Mouse (Mus musculus): Measurements from ENCODE around the gene Pygo2.
"Not testable (repeated sequence)": the region's sequence is repeated elsewhere in the genome, so short reads cannot be mapped to it uniquely, and the experiment has no call there.

Pygo2 gene

DNA sequence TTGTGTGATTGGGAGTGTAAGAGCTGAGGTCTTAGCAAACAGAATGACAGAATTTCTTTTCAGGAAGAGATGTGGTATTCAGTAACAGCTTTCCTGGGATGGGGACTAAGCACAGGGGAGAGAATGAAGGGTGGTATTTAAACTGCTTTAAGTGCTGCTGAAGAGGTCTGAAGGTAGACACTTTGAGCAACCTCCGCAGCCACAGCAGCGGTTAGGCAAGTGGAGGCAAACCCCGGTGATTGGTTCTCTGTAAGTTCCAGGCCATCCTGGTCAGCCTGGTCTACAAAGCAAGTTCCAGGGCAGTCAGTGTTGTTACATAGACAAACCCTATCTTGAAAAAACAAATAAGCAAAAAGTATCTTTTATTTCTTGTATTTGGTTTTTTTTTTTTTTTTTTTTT lies 10.0 kb upstream of the Pygo2 start:
- no peak for DNase-seq (ENCODE audit: extremely low read depth, low read depth, low spot score)

DNA sequence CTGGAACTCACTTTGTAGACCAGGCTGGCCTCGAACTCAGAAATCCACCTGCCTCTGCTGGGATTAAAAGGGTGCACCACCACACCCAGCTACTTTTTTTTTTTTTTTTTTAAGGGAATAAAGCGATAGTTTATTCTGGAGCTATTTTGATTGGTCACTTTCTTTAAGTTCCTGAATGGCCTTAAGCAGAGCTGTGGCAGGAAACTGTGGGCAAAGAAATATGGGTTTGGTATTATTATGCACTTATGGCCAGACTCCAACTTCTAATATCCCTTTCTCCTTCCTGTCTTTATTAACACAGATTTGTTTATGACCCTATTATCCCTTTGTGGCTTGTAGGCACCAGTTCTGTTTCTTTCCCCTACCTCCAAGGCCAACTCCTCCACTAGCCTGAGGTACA lies 9.6 kb upstream of the Pygo2 start:
- no peak for DNase-seq (ENCODE audit: extremely low read depth, low read depth, low spot score)

DNA sequence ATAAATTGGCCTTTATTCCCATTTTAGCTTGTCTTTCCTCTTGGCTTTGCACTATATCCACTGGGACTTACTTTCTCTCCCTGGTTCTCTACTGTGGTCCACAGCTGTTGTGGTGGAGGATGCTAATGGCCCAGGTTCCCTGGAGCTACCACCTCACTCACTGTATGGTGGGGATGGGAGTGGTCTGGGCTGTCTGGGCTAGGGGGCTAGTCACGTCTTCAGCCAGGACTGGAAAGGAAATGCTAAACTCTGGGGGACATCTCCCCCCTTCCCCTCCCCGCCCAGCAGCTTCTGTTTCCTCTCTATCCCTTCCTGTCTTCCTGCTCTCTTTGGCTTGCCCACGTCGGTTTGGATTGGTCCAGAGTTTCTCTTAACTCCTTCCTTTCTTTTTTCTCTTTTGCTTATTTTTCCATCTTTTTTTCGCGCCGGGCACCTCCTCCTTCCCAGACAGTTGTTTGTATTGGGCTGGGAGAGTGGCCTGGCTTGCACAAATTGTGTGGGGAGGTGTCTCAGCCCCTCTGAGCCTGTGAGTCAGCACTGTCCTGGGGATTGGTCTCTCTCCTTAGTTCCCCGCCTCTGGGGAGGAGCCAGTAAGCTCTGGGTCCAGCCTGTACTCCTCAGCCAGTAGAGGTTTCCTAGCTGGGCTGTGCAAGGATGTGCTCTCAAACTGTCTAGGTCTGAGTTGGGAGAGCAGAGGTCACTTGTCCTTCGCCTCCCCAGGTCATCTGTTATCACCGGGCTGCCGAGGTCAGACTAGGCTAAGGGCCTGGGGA lies 8.8 kb upstream of the Pygo2 start:
- no peak for DNase-seq (ENCODE audit: extremely low read depth, low read depth, low spot score)

DNA sequence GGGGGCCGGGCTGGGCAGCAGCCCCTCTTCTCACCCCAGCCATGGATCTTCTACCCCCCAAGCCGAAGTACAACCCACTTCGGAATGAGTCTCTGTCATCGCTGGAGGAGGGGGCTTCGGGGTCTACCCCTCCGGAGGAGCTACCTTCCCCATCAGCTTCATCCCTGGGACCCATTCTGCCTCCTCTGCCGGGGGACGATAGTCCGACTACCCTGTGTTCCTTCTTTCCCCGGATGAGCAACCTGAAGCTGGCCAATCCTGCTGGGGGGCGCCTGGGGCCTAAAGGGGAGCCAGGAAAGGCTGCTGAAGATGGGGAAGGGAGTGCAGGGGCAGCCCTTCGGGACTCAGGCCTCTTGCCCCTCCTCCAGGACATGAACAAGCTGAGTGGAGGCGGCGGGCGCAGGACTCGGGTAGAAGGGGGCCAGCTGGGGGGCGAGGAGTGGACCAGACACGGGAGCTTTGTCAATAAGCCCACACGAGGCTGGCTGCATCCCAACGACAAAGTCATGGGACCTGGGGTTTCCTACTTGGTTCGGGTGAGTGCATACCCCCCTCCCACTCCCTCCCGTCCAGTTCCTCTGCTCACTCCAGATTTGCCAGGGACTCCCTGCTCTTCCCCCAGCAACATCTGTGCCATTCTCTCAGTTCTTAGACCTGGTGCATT lies 8.1 kb upstream of the Pygo2 start:
- DNase-seq (ENCODE audit: extremely low read depth, low read depth, low spot score): no peak

DNA sequence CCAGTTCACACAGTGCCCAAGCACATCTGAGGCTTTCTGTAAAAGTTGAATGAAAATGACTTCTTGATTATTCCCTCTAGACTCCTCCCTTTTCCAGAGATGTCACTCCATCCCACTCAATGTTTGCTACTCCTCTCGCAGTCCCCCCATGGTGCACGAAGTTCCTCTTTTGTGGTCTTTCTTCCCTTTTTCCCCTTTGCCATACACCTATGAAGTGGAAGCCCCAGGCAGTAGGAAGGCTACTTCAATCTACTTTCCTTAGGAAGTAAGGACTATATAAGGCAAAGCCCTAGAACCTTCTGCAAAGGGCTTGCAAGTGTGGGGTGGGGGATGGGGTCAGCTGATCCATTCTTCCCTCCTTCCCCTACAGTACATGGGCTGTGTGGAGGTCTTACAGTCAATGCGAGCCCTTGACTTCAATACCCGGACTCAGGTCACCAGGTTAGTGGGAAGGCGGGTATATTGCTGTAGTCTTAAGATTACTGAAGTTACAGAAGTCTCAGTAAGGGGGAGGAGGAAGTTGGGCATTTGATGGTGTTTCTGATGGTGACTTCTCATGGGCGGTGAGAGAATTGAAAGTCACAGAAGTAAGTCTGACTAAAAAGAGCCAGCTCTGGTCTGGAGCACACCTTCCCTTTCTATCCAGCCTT lies 7.3 kb upstream of the Pygo2 start:
- DNase-seq (ENCODE audit: extremely low read depth, low read depth, low spot score): no peak

DNA sequence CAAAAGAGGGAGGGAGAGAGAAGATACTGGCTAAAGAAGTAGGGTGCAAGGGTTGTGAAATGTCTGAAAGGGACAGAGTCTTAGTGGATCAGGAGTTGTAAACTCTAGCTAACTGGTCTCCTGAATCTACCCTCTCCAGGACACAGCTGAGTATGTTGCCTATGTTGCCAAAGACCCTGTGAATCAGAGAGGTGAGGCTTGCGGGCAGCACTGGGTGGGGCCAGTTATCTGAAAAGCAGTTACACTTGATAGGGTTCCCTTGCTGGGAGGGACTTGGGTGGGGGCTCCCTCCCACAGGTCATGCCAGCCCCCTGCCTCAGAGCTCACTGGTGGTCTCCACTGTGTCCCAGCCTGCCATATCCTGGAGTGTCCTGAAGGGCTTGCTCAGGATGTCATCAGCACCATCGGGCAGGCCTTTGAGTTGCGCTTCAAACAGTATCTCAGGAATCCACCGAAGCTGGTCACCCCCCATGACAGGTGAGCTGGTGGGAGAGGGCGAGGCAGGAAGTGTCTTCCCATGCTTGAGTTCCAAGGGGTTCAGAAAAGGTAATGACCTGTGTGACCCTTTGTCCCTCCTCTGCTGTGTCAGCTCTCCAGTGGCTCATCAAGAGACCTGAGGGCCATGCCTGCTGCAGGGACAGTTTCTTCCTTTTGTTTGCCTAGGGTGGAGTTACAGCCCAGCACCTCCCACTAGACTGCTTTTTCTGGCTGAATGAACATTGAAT lies 5.4 kb upstream of the Pygo2 start:
- DNase-seq (ENCODE audit: extremely low read depth, low read depth, low spot score): no peak

DNA sequence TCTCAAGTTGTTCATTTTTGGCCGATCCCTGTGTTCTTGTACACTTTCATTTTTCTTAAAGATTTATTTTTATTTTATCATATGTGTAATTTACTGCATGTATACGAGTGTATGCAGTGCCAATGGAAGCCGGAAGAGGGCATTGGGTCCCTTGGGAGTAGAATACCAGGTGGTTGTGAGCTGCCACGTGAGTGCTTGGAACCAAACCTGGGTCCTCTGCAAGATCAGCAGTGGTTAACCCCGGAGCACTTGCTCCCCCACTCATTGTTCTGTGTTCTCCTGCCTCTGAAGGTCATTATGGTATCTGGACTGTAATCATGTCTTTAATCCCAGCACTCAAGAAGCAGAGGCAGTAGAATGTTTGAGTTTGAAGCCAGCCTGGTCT lies 4.9 kb upstream of the Pygo2 start:
- DNase-seq (ENCODE audit: extremely low read depth, low read depth, low spot score): no peak

DNA sequence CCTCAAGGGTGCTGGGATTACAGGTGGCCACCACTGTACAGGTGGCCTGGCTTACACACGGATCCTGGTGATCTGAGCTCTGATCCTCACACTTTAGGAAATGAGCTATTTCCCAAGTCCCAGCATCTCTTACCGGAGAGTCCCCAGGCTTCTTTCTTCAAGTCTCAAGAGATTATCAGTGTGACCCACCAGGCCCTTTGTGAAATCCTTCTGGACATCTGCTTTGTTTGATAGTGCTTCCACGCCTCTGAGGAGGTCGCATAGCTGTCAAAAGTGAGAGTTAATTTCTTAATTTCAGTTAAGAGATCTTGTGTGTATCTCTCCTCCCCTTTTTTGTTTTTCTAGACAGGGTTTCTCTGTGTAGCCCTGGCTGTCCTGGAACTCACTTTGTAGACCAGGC lies 4.1 kb upstream of the Pygo2 start:
- DNase-seq (ENCODE audit: extremely low read depth, low read depth, low spot score): no peak

DNA sequence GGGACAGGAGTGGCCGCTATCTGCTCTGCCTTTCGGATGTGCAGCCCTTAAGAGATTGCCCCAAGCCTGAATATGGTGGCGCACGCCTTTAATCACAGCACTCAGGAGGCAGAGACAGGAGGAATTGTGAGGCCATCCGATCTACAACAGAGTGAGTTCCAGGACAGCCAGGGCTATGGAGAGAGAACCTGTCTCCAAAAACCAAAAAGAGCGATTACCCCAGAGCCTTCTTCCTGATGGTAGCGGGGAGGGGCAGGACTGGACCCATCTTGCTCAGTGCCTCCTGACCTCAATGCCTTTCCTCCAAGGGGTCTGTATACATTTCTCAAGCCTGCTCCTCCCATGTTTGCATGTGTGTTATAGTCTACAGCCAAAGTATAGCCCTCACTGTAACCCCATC lies 993 bp upstream of the Pygo2 start:
- DNase-seq (ENCODE audit: extremely low read depth, low read depth, low spot score): not testable (repeated sequence)

DNA sequence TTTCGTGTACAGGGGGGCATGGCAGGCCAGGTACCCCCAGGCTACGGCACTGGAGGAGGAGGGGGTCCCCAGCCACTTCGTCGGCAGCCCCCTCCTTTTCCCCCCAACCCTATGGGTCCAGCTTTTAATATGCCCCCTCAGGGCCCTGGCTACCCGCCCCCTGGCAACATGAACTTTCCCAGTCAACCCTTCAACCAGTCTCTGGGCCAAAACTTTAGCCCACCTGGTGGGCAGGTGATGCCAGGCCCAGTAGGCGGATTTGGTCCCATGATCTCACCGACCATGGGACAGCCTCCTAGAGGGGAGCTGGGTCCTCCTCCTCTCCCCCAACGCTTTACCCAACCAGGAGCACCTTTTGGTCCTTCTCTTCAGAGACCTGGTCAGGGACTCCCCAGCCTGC lies 2.6 kb downstream of the Pygo2 start:
- no peak for DNase-seq (ENCODE audit: extremely low read depth, low read depth, low spot score)

DNA sequence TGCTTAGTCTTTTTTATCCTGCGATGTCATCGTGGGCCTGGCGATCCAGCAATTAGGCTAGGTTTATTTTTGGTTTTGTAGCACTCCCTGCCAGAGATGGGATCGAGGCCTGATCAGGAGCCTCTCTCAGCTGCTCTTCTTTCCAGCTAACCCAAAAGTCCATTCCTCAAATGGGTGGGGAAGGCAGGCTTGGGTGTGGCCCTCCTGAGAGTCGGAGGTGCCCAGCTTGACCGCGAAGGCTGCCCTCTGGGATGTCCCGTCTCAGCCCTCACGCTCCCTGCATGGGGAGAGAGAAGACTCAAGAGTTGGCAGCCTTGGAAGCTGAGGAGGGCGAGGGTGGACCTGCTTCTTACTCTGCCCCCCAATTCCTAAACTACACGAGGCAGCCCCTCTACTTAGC lies 4.5 kb downstream of the Pygo2 start:
- no peak for DNase-seq (ENCODE audit: extremely low read depth, low read depth, low spot score)

DNA sequence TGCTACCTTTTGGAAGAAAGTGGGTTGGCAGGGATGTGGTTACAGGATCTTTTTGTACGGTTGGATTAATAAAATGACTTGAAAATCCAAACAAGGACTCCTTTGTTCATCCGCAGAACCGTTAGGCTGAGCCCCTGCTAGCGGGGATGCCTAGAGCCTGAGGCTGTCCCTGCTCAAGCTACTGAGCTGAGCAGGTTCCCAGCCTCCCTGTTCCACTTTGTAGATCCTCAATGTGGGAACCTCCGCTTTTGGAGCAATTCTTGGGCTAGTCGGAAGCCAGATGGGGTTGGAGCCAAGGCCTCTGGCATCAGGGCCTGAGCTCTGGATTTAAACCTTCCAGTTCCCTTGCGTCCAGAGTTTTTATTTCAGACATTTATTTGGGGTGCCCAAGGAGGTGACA lies 5.0 kb downstream of the Pygo2 start:
- DNase-seq (ENCODE audit: extremely low read depth, low read depth, low spot score): no peak

DNA sequence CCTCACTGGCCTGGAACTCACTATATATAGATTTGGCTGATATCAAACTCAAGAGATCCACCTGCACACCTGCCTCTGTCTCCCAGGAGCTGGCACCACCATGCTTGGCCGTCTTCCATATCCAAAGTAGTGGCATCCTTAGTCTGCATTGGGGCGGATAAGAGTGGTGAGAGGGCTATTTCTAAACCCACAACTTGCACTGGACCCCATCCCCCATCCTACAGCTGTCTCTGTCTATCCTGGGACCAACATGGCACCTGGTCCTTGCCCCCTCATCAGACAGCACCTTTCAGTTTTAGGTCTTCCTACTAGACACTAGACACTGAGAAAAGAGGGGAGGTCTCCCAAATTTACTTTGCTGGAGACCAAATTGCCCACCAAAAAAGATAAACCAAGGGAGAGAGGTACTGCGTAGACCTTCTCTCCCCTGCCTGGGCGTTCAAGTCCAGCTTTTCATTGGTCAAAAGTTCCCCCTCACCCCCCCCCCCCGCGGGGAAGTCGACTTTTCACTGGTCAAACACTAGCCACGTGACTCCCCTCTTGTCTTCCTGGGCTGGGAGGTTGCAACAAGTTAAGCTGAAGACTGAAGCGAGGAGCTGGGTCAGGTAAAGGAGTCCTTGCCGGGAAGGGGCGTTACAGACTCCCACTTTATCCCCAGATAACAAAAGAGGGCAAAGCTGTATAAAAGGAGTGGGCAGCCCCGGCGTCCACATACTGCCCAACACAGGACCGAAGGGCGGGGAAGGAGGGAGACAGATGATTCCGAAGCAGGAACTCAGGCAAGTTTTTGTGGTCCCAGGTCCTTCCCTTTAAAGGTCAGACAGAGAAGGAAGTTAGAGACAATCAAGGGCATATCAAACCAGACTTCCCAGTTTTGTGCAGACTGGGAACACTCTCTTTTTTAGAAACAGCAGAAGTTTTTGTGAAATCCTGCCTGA lies 6.4 kb downstream of the Pygo2 start, which contains the start of gene Pbxip1:
Pbxip1 (plus strand) TSS at position 531 of the 938 bp plus-strand sequence.
- no peak for DNase-seq (ENCODE audit: extremely low read depth, low read depth, low spot score)

DNA sequence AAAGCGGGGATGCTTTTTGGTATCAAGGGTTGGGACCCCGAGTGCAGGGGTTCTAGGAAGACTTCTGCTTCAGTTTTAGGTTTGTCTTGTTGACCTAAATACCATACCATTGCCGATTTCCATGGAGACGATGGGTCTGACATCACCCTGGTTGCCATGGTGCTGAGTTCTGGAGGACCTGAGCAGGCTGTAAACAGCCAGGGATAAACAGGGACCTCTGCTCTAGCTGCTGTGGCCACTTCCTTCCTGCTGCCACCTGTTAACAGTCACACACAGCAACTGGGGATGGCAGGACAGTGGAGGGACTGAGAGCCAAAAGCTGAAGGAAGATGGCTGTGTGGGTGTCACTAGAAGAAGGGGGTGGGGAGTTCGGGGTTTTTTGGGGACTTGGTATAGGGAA lies 7.3 kb downstream of the Pygo2 start:
- DNase-seq (ENCODE audit: extremely low read depth, low read depth, low spot score): no peak

DNA sequence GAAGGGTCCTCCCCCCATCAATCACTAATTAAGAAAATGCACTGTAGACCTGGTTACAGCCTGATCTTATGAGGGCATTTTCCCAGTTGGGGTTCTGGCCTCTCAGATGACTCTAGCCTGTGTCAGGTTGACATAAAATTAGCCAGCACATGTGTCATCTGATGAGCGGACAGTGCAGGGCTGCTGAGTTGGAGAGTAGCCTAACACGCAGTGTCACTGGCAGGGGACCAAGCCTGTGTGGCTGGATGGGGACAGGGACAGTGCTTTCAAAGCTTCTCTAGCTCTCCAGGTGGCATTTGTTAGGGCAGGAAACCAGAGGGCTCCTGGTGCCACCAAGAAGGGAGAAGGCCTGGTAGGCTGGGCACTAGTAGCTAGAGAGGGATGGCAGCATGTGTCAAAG lies 10.7 kb downstream of the Pygo2 start:
- no peak for DNase-seq (ENCODE audit: extremely low read depth, low read depth, low spot score)

DNA sequence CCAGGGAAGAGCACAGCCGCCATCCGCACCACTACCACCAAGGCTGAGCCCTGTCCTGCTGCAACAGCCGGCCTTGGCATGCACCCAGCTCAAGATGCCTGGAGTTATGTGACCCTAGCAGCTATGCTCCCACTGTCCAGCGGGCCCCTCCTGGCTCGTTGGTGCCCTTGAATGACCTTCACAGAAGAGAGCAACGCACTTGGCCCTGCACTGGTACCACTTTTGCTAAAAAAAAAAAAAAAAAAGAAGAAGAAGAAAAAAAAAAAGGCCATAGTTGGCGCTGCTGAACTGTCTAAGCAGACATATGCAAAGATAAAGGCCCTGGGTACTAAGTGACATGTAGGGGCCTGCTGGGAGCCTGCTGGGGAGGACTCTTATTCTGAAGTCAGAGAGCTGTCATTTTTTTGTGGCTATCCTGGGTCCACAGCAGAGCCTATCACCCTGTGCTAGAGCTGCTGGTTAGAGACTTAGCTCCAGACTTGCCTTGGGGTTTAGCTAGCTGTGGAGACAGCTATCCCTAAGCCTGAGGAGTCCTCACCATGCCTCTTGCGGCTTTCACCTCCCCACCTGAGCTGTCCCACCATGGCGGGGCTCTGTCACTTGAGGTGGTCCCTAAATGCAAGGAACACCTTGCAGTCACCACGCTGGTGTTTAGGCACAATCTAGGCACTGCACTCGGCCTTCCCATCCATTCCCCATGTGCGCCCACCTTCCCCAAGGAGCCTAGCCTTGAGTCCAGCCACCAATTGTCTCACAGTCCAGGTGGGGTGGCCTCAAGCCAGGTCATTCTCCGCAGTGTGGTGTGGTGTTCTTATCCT lies 18.9 kb downstream of the Pygo2 start:
- no peak for DNase-seq (ENCODE audit: extremely low read depth, low read depth, low spot score)

DNA sequence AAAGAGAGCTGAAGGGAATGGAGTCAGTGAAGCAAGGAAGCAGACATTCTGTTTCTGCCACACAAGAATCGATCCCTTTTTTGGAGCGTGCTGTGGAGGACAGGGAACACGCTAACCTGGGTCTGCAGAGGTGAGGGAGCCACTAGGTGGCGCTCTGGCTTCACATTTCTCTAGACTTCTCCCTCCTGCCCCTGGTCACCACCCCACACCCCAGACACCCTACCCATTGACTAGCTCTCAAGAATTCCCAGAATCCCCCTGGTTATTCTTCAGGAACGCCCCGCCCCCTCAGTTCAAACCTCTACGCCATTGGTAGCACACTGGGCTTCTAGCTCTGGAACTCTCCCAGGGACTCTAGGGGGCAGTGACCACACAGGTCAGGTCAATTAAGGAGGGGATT lies 19.5 kb downstream of the Pygo2 start:
- no peak for DNase-seq (ENCODE audit: extremely low read depth, low read depth, low spot score)

DNA sequence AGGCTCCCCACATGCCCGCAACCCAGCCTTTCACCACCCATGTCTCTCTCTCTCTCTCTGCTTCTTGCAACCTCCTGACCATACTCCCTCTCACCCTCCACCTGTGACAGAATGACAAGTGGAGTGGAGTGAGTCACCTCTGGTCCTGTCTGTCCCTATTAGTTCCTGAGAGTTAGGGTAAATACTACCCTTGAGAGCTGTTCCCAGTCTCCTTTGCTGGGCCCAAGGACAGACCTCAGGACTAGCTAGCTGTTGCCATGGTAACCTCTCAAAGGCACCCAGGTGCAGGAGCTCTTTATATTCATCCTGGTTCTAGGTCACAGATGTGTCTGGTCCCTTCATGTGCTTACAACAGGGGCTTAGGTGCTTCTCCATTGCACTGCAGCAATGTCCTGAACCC lies 21.9 kb downstream of the Pygo2 start:
- DNase-seq (ENCODE audit: extremely low read depth, low read depth, low spot score): no peak

DNA sequence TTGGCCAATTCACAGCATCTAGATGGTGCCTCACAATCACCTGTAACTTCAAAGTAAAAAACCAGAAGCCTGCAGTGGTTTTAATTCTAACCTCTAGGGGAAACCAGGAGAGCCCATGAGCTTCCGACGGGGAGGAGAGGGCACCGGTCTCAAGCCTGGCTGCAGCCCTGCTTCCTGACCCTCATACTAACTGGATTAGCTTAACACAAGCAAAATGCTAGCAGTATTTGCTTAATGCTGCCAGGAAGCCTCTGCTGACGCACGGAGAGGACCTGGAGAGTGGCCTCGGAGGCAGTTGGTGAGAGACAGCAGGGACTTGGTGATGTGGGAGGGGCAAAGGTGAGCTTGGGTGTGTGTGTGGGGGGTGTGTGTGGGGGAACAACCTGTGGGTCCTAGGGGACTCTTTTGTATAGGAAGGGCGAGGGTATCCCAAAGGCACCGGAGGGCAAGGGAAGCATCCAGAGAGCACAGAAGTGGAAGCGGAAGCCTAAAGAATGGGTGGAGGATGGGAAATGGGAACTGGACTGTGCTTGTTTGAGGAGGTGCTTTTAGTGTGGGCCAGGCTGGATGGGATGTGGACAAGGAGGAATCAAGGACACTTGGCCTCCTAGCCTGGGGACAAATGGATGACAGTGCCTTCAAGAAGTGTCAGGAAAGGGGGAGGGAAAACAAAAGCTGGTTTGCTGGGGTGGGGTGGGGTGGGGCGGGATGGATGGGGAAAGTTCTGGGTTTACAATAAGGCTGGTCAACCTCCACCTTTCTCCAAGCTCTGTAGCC lies 24.6 kb downstream of the Pygo2 start, which contains the start of gene Pmvk:
Pmvk (plus strand) TSS at position 141 of the 777 bp plus-strand sequence.
- DNase-seq (ENCODE audit: extremely low read depth, low read depth, low spot score): no peak

All from fat pad, adult 2 months (tissue).